27 mouse cellular contexts compared by ENCODE assay signal in genomic region chr7:124083741-124084140, GRCm38 (mm10).
"Had no signal": no experiment of that assay in that cellular context is flagged by ENCODE, and none has a peak within 500 bp of the region (broad histone marks: within the 10 kb centered on the region; RNA-seq: fewer than 3 reads in every experiment).

No protein-coding gene starts in this region.

- H3K9me3 ChIP-seq: heart, embryonic 10.5 days; heart, embryonic 12.5 days; hindbrain, embryonic 10.5 days; hindbrain, embryonic 12.5 days; intestine, embryonic 15.5 days; kidney, embryonic 15.5 days; limb, embryonic 15.5 days; liver, embryonic 12.5 days had no signal

- DNase-seq: gastrocnemius, adult 2 months; gastrocnemius, postnatal 10 days; gastrocnemius, postnatal 25 days; heart, adult 18-20 months; heart, postnatal 10 days; heart, postnatal 4 days; kidney, adult 18-20 months; kidney, adult 8-10 months; kidney, postnatal 14 days; kidney, postnatal 36 days; layer of hippocampus, adult 9-11 months; layer of hippocampus, postnatal 36 days; left cerebral cortex, postnatal 4 days had no signal

- H3K27me3 ChIP-seq: heart, embryonic 12.5 days; hindbrain, embryonic 12.5 days; intestine, embryonic 15.5 days; kidney, embryonic 15.5 days; limb, embryonic 13.5 days; limb, embryonic 15.5 days; liver, embryonic 12.5 days had no signal

- H3K4me3 ChIP-seq: gastrocnemius, adult 2 months; heart, embryonic 10.5 days; heart, embryonic 12.5 days; hindbrain, embryonic 10.5 days; hindbrain, embryonic 12.5 days; intestine, embryonic 15.5 days; kidney, embryonic 15.5 days; limb, embryonic 13.5 days; limb, embryonic 15.5 days; liver, embryonic 12.5 days had no signal

- H3K4me1 ChIP-seq: heart, embryonic 10.5 days; heart, embryonic 12.5 days; hindbrain, embryonic 10.5 days; hindbrain, embryonic 12.5 days; intestine, embryonic 15.5 days; kidney, embryonic 15.5 days; limb, embryonic 13.5 days; limb, embryonic 15.5 days; liver, embryonic 12.5 days had no signal

- H3K4me2 ChIP-seq: heart, embryonic 12.5 days; hindbrain, embryonic 12.5 days; hindbrain, embryonic 14.5 days; intestine, embryonic 15.5 days; kidney, embryonic 15.5 days; limb, embryonic 13.5 days; limb, embryonic 15.5 days; liver, embryonic 12.5 days had no signal

- ATAC-seq: hindbrain, embryonic 16.5 days; inflammation-experienced regulatory T-cells, adult 6 months; intestine, embryonic 15.5 days; intestine, postnatal 0 days; liver, embryonic 12.5 days had no signal

- H3K27ac ChIP-seq: gastrocnemius, adult 2 months; heart, embryonic 10.5 days; hindbrain, embryonic 10.5 days; hindbrain, embryonic 12.5 days; hindbrain, embryonic 14.5 days; intestine, embryonic 15.5 days; kidney, embryonic 15.5 days; kidney, postnatal 0 days; limb, embryonic 13.5 days; limb, embryonic 15.5 days; liver, embryonic 12.5 days had no signal

- H3K9ac ChIP-seq: heart, embryonic 12.5 days; hindbrain, embryonic 12.5 days; hindbrain, embryonic 14.5 days; intestine, embryonic 15.5 days; kidney, embryonic 15.5 days; limb, embryonic 13.5 days; limb, embryonic 15.5 days; liver, embryonic 12.5 days had no signal

- H3K36me3 ChIP-seq: heart, embryonic 10.5 days; heart, embryonic 12.5 days; hindbrain, embryonic 10.5 days; hindbrain, embryonic 12.5 days; intestine, embryonic 15.5 days; kidney, embryonic 15.5 days; limb, embryonic 13.5 days; limb, embryonic 15.5 days; liver, embryonic 12.5 days had no signal
